Mouse (Mus musculus): Measurements from ENCODE around the gene Csgalnact2.

GRCm38 (mm10) chr6:118186620-118187284, 47.8 kb upstream of the Csgalnact2 start:
- TF ChIP-seq EP300 (IDR thresholded peaks at IDR 0.05; ENCODE audit: low read length) (no peak), POLR2A (IDR thresholded peaks at IDR 0.05; ENCODE audit: low read depth, low read length) (no peak), CTCF (conservative IDR thresholded peaks at IDR 0.05 in 1 of 2, IDR thresholded peaks at IDR 0.05 in 1 of 2; ENCODE audit: low read depth in 2 of 2, low read length in 2 of 2) (no peak), SIN3A (IDR thresholded peaks at IDR 0.05; ENCODE audit: low read length) (no peak), USF1 (IDR thresholded peaks at IDR 0.05; ENCODE audit: low read depth, low read length) (no peak), MYC (IDR thresholded peaks at IDR 0.05; ENCODE audit: low read depth, low read length) (no peak), MAFK (IDR thresholded peaks at IDR 0.05; ENCODE audit: insufficient replicate concordance, low read length) (no peak), NELFE (IDR thresholded peaks at IDR 0.05; ENCODE audit: low read depth, low read length) (no peak), ZNF384 (IDR thresholded peaks at IDR 0.05; ENCODE audit: low read depth, low read length) (no peak), MXI1 (IDR thresholded peaks at IDR 0.05; ENCODE audit: low read depth, low read length) (no peak), HCFC1 (IDR thresholded peaks at IDR 0.05; ENCODE audit: low read depth, low read length) (no peak)
